Mouse (Mus musculus) CH12.LX (cell line): Measurements from ENCODE around the gene Ajuba. TPM values are rescaled to one million over a fixed set of nuclear protein-coding genes. Genes with fewer than 3 reads are reported as not detected.

Experiments
- DNase-seq: peaks from one replicate; pipeline ENCODE4 v3.0.0-alpha.2; 2013; ENCODE audit errors: extremely low read depth
- H3K27ac ChIP-seq: 2 replicates; pipeline ENCODE4 v1.5.1; 2012; ENCODE audit warnings: low read depth, mild to moderate bottlenecking, control low read depth, moderate library complexity; ENCODE audit not compliant: insufficient read depth
- H3K27me3 ChIP-seq: replicated peaks from 2 replicates; pipeline ENCODE3; 2012; ENCODE audit warnings: inconsistent platforms
- H3K36me3 ChIP-seq, 2 experiments: replicated peaks in 1 of 2; 2 replicates each; pipeline versions ENCODE3 to v1.6.1; 2012; ENCODE audit warnings: inconsistent platforms in 1 of 2, low read length in 1 of 2, mild to moderate bottlenecking in 1 of 2, mixed read lengths in 1 of 2, moderate library complexity in 1 of 2; ENCODE audit not compliant: control insufficient read depth in 1 of 2, insufficient read depth in 1 of 2
- H3K4me1 ChIP-seq, 2 experiments: 2 replicates each; pipeline ENCODE4 v1.6.1; 2012; ENCODE audit warnings: inconsistent platforms in 1 of 2, moderate library complexity in 1 of 2; ENCODE audit not compliant: insufficient read depth in 2 of 2, control insufficient read depth in 1 of 2
- H3K4me2 ChIP-seq: 2 replicates; pipeline ENCODE4 v1.6.1; 2012; ENCODE audit warnings: low read depth, mild to moderate bottlenecking, control low read depth; ENCODE audit not compliant: poor library complexity, insufficient read depth, severe bottlenecking
- H3K4me3 ChIP-seq, 3 experiments: fragments of 150-350 bp in 1 of 3; sonication (generic) in 1 of 3; replicated peaks in 1 of 3; 2 replicates each; pipeline versions ENCODE3 to v1.5.1; 2011 to 2012; ENCODE audit warnings: low read depth in 2 of 3, low read length in 2 of 3, mild to moderate bottlenecking in 2 of 3, moderate library complexity in 2 of 3, control low read depth in 1 of 3, improper control_type of control experiment in 1 of 3, inconsistent platforms in 1 of 3, mixed read lengths in 1 of 3; ENCODE audit not compliant: poor library complexity in 1 of 3
- H3K79me2 ChIP-seq: replicated peaks from 2 replicates; pipeline ENCODE4 v1.6.1; 2012; ENCODE audit warnings: mild to moderate bottlenecking, moderate library complexity; ENCODE audit not compliant: control insufficient read depth, poor library complexity, insufficient read depth, severe bottlenecking; ENCODE audit errors: extremely low read depth
- H3K9ac ChIP-seq: 2 replicates; pipeline ENCODE4 v1.6.1; 2012; ENCODE audit warnings: low read depth, mild to moderate bottlenecking, control low read depth, moderate library complexity; ENCODE audit not compliant: insufficient read depth
- H3K9me3 ChIP-seq: replicated peaks from 2 replicates; pipeline ENCODE3; 2012; ENCODE audit warnings: low read length, inconsistent platforms, mixed read lengths
- CTCF ChIP-seq, 2 experiments: IDR thresholded peaks in 1 of 2; conservative IDR thresholded peaks in 1 of 2; 2 replicates each; pipeline ENCODE4 v1.5.1; 2011 to 2012; ENCODE audit warnings: low read depth in 2 of 2, low read length in 2 of 2, improper control_type of control experiment in 1 of 2, inconsistent platforms in 1 of 2, mild to moderate bottlenecking in 1 of 2, moderate library complexity in 1 of 2
- IRF4 ChIP-seq: IDR thresholded peaks from 2 replicates; pipeline ENCODE4 v1.6.1; 2014; ENCODE audit warnings: low read depth, mild to moderate bottlenecking, inconsistent platforms, low read length, improper control_type of control experiment
- MAX ChIP-seq: IDR thresholded peaks from 2 replicates; pipeline ENCODE4 v1.6.1; 2011; ENCODE audit warnings: low read length, improper control_type of control experiment
- MEF2A ChIP-seq: IDR thresholded peaks from 2 replicates; pipeline ENCODE4 v1.6.1; 2014; ENCODE audit warnings: low read depth, mild to moderate bottlenecking, inconsistent platforms, low read length, improper control_type of control experiment, borderline replicate concordance
- MYC ChIP-seq: IDR thresholded peaks from 2 replicates; pipeline ENCODE4 v1.6.1; 2011; ENCODE audit warnings: low read depth, mild to moderate bottlenecking, improper control_type of control experiment, low read length
- NELFE ChIP-seq: IDR thresholded peaks from 2 replicates; pipeline ENCODE4 v1.6.1; 2011; ENCODE audit warnings: low read depth, low read length, improper control_type of control experiment
- POLR2AphosphoS2 ChIP-seq: IDR thresholded peaks from 2 replicates; pipeline ENCODE4 v1.6.1; 2011; ENCODE audit warnings: low read depth, low read length, improper control_type of control experiment
- RAD21 ChIP-seq: IDR thresholded peaks from 2 replicates; pipeline ENCODE4 v1.6.1; 2011; ENCODE audit warnings: low read depth, mild to moderate bottlenecking, low read length, improper control_type of control experiment, moderate library complexity
- SIN3A ChIP-seq: IDR thresholded peaks from 2 replicates; pipeline ENCODE4 v1.6.1; 2012; ENCODE audit warnings: low read length, improper control_type of control experiment, inconsistent platforms
- SMC3 ChIP-seq: IDR thresholded peaks from 2 replicates; pipeline ENCODE4 v1.6.1; 2011; ENCODE audit warnings: low read depth, low read length, improper control_type of control experiment
- ZKSCAN1 ChIP-seq: IDR thresholded peaks from 2 replicates; pipeline ENCODE4 v1.6.1; 2012; ENCODE audit warnings: low read depth, inconsistent platforms, low read length, improper control_type of control experiment, borderline replicate concordance
- dilution Hi-C: fragments of 300-500 bp; cut with MboI; formaldehyde crosslinking; loops from 2 replicates; pipeline ENCODE4 v1.14.3; 2020; ENCODE audit warnings: low sequenced_read_pairs; ENCODE audit not compliant: extremely low pct_unique_long_range_greater_than_20kb, extremely low pct_ligation_motif_present
- in situ Hi-C: fragments of 300-500 bp; cut with MboI; formaldehyde crosslinking; loops from 3 replicates; pipeline ENCODE4 v1.14.3; 2019; ENCODE audit warnings: low sequenced_read_pairs, low pct_ligation_motif_present, low pct_unique_long_range_greater_than_20kb, mixed read lengths
- polyA plus RNA-seq: library from polyadenylated mRNA; unstranded; fragments of >175 nt; gene quantifications from 2 replicates; pipeline ENCODE4 v1.2.1, GENCODE M21; 2012; ENCODE audit warnings: low read depth; ENCODE audit not compliant: insufficient read length
- total RNA-seq, 2 experiments: library from RNA; depleted of rRNA; stranded (reverse); fragments of 300-350 nt in 1 of 2; fragments of >200 nt in 1 of 2; gene quantifications; 2 replicates each; pipeline ENCODE4 v1.2.3; 2012 to 2014

Gene Ajuba
- total and polyA plus RNA-seq, 3 experiments, result 0.13 to 0.34 TPM; not detected in 1

- in situ Hi-C loops (no loop called here), dilution Hi-C loops (no loop called here)
- H3K4me1 ChIP-seq, result no peaks in the 10 kb centered on the region
- no peaks in the 10 kb centered on the region for H3K9me3 ChIP-seq
- no peaks in the 10 kb centered on the region for H3K79me2 ChIP-seq
- H3K27me3 ChIP-seq, result no peaks in the 10 kb centered on the region
- peaks cover 17 to 32% of the 10 kb centered on the region in 2 experiments for H3K36me3 ChIP-seq
- H3K4me2 ChIP-seq, result no peak overlapping the region
- DNase-seq, result no peak
- H3K27ac ChIP-seq, result no peak overlapping the region
- H3K9ac ChIP-seq, result no peak overlapping the region
- no peak overlapping the region for H3K4me3 ChIP-seq
- TF ChIP-seq CTCF (conservative IDR thresholded peaks at IDR 0.05 in 1 of 2, IDR thresholded peaks at IDR 0.05 in 1 of 2; ENCODE audit: low read depth in 2 of 2, low read length in 2 of 2) (peak in 1 of 2 experiments; percentile 36; a peak in 2 of 4 replicates), IRF4 (no peak), MAX (no peak)
These were observed 38.8 kb downstream of the Ajuba start for GRCm38 (mm10) chr14:54538580-54538979.

GRCm38 (mm10) chr14:54528446-54529111, 48.8 kb downstream of the Ajuba start:
- TF ChIP-seq CTCF (conservative IDR thresholded peaks at IDR 0.05 in 1 of 2, IDR thresholded peaks at IDR 0.05 in 1 of 2; ENCODE audit: low read depth in 2 of 2, low read length in 2 of 2) (peak; percentile 86 to 87), MYC (no peak), RAD21 (peak; percentile 76), SMC3 (peak; percentile 55), MEF2A (peak; percentile 10; the same call in 1 of the 2 replicates), POLR2AphosphoS2 (no peak), NELFE (no peak)
- no peaks in the 10 kb centered on the region for H3K79me2 ChIP-seq
- no peaks in the 10 kb centered on the region for H3K9me3 ChIP-seq
- dilution Hi-C loops, result no loop called here
- peak overlapping the region; percentile 73 for H3K4me2 ChIP-seq
- peak; percentile 71 for DNase-seq
- peak overlapping the region; percentile 37; the same call in 1 of the 2 replicates for H3K9ac ChIP-seq
- H3K4me1 ChIP-seq, result peaks cover 2 to 4% of the 10 kb centered on the region in 2 experiments; a peak in 2 of 4 replicates
- no peaks in the 10 kb centered on the region for H3K27me3 ChIP-seq
- H3K36me3 ChIP-seq, result no peaks in the 10 kb centered on the region
- no peak overlapping the region for H3K4me3 ChIP-seq
- in situ Hi-C loops, result no loop called here
- H3K27ac ChIP-seq, result no peak overlapping the region

- Histone ChIP-seq H3K4me1 (peaks cover 2 to 4% of the 10 kb centered on the region in 2 experiments; a peak in 2 of 4 replicates), H3K9ac (peak overlapping the region; percentile 37; the same call in 1 of the 2 replicates), H3K36me3 (no peaks in the 10 kb centered on the region), H3K9me3 (no peaks in the 10 kb centered on the region), H3K27me3 (no peaks in the 10 kb centered on the region), H3K27ac (no peak overlapping the region)
- no peak for DNase-seq
- dilution Hi-C loops (no loop called here), in situ Hi-C loops (no loop called here)
- TF ChIP-seq ZKSCAN1 (no peak), SIN3A (peak; percentile 52; the same call in 1 of the 2 replicates)
- TF ChIP-seq, all 38 proteins: peak for 1
- Histone ChIP-seq H3K4me2 (peak overlapping the region; percentile 73), H3K79me2 (no peaks in the 10 kb centered on the region), H3K4me3 (no peak overlapping the region)
These were observed 49.4 kb downstream of the Ajuba start for GRCm38 (mm10) chr14:54528007-54528393.
